Mouse (Mus musculus) spleen, adult 2 months (tissue): ENCODE results near the gene Aars2.

Experiments
- CTCF ChIP-seq: fragments of 200-500 bp; IDR thresholded peaks from 2 replicates; pipeline ENCODE4 v1.5.1; 2011; ENCODE audit warnings: mild to moderate bottlenecking, inconsistent platforms; ENCODE audit not compliant: insufficient read depth, insufficient read length, insufficient replicate concordance; ENCODE audit errors: extremely low read depth
- POLR2A ChIP-seq: fragments of 200-500 bp; IDR thresholded peaks from 2 replicates; pipeline ENCODE4 v1.6.1; 2011; ENCODE audit warnings: low read depth, low read length, inconsistent platforms

DNA sequence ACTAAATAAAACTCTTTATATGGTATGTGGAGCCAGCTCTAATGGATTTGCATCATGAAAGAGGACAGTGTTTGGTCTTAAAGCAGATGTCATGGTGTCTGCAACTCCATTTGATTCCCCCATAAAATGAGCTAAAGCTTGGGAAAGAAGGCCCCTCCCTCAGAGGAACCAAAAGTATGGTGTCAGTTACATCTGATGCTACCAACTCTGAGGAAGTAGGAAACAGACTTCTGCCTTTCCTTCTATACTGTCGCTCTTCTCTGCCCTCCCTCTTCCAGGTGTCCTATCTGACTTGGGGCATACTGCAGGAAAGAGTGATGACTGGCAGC lies 59.4 kb downstream of the Aars2 start:
- no peak for TF ChIP-seq CTCF
- no peak for TF ChIP-seq POLR2A
